Mouse (Mus musculus) liver, adult 2 months (tissue): Measurements from ENCODE around the gene Slc25a19. TPM values are rescaled to one million over a fixed set of nuclear protein-coding genes. Genes with fewer than 3 reads are reported as not detected.

ENCODE experiments used
- DNase-seq: peaks from one replicate; pipeline ENCODE4 v3.0.0-alpha.2; 2011; ENCODE audit warnings: low read depth, low spot score; ENCODE audit errors: extremely low read depth
- H3K27ac ChIP-seq: fragments of 200-500 bp; replicated peaks from 2 replicates; pipeline ENCODE4 v1.5.1; 2012; ENCODE audit warnings: low read depth, mild to moderate bottlenecking, control low read depth, inconsistent platforms, low read length; ENCODE audit not compliant: insufficient read depth
- H3K27me3 ChIP-seq: fragments of 200-500 bp; 2 replicates; pipeline ENCODE4 v1.6.1; 2012; ENCODE audit warnings: mild to moderate bottlenecking, moderate library complexity, low read length, inconsistent platforms; ENCODE audit not compliant: control insufficient read depth, insufficient read depth
- H3K36me3 ChIP-seq: fragments of 200-500 bp; 2 replicates; pipeline ENCODE4 v1.6.1; 2012; ENCODE audit warnings: low read length, inconsistent platforms; ENCODE audit not compliant: control insufficient read depth, insufficient read depth
- H3K4me1 ChIP-seq: fragments of 200-500 bp; 2 replicates; pipeline ENCODE4 v1.6.1; 2011; ENCODE audit warnings: low read length; ENCODE audit not compliant: control insufficient read depth, insufficient read depth
- H3K4me3 ChIP-seq: fragments of 200-500 bp; 2 replicates; pipeline ENCODE4 v1.5.1; 2011; ENCODE audit warnings: low read depth, mild to moderate bottlenecking, control low read depth, low read length, moderate library complexity; ENCODE audit not compliant: insufficient read depth
- H3K79me2 ChIP-seq: fragments of 200-500 bp; 2 replicates; pipeline ENCODE4 v1.6.1; 2012; ENCODE audit warnings: inconsistent platforms, mild to moderate bottlenecking, low read length, moderate library complexity; ENCODE audit not compliant: control insufficient read depth, insufficient read depth
- H3K9ac ChIP-seq: fragments of 200-500 bp; 2 replicates; pipeline ENCODE4 v1.6.1; 2012; ENCODE audit warnings: low read depth, mild to moderate bottlenecking, control low read depth, inconsistent platforms, low read length
- CTCF ChIP-seq: fragments of 200-500 bp; IDR thresholded peaks from 2 replicates; pipeline ENCODE4 v1.5.1; 2011; ENCODE audit warnings: low read depth, low read length, control low read depth
- POLR2A ChIP-seq: fragments of 200-500 bp; IDR thresholded peaks from 2 replicates; pipeline ENCODE4 v1.6.1; 2011; ENCODE audit warnings: low read length, control low read depth; ENCODE audit not compliant: insufficient read depth; ENCODE audit errors: extremely low read depth
- WGBS: fragments of 180-500 bp; shearing (Covaris S2); methylation state at CpG from one replicate; pipeline ENCODE4 v1.1.7; 2018; 5-methylcytosine and 5-hydroxymethylcytosine counted together
- polyA plus RNA-seq: library from polyadenylated mRNA; depleted of rRNA; stranded (reverse); fragments of >200 nt; gene quantifications from 2 replicates; pipeline ENCODE4 v1.2.3, GENCODE M21; 2012
- total RNA-seq: library from RNA; depleted of rRNA; stranded (reverse); fragments of >200 nt; gene quantifications from 2 replicates; pipeline ENCODE4 v1.2.3, GENCODE M21; 2014

Gene Slc25a19
- total and polyA plus RNA-seq, 2 experiments: 8.9 to 21.3 TPM

DNA sequence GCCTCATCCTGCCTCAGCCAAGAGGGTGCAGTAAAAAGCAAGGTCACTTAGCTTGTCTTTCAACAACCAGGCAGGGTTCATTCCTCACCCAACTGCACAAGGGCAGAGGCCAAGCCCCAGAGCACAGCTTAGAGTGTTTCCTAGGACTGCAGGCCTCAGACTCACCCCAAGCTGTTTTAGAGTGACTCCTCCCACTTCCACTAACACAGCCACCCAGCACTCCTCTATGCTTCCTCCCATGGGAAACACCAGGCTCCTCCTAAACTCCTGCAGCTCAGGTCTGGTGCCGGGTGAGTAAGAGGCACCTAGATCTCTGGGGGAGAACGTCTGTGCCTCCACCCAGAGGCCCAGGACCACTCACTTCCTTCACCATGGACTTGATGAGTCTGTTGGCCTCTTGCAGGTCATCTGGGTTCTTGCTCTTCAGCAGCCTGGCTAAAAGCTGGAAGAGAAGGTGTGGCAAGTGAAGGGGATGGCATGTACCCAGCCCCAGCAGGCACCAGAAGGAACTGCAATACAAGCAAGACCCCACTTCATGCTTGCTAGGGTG, 37.5 kb downstream of the Slc25a19 start:
- peaks cover 40% of the 10 kb centered on the region for H3K36me3 ChIP-seq
- H3K4me1 ChIP-seq: no peaks in the 10 kb centered on the region
- no peak for DNase-seq
- H3K9ac ChIP-seq: no peak overlapping the region
- WGBS: 90% methylated on average over 2 of the region's 2 CpGs
- no peak overlapping the region for H3K27ac ChIP-seq
- H3K4me3 ChIP-seq: no peak overlapping the region
- no peaks in the 10 kb centered on the region for H3K27me3 ChIP-seq
- no peaks in the 10 kb centered on the region for H3K79me2 ChIP-seq
- TF ChIP-seq CTCF (no peak), POLR2A (no peak)

DNA sequence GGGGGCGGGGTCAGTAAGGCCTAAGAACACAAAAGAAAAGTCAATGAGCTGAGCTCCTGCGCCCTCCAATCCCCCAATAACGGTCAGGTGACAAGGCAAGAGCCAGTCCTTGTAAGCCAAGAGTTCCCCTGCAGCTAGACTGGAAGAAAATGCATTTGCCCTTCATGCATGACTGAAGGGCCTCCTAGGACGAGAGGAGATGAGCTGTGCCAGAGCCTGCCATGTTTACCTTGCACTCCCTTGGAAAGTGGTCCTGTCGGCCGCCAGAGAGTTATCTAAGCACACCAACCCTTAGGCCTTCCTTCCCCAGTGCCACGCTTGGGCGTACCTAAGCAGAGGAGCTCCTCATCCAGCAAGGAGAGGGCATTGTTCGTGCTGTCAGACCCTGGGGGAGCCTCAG, 40.1 kb downstream of the Slc25a19 start:
- H3K4me1 ChIP-seq: no peaks in the 10 kb centered on the region
- WGBS: 94% methylated on average over 9 of the region's 9 CpGs

DNA sequence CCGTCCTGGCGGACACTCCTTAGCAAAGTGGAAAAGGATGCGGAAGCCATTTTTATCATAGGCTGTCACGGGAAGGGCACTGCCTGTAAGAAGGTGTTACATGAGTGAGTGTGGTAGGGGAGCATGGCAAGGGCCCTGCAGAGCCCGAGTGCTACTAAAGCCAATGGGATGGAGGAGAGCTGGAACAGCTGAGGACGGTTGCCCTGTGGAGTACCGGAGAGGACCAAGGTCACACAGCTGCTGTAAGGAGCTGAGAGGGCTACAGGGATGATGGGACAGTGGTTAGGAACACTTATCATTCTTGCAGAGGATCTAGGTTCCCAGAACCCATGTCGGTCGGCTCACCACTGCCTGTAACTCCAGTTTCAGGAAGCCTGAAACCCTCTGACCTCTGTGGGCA, 41.7 kb downstream of the Slc25a19 start:
- no peak for DNase-seq
- no peak overlapping the region for H3K9ac ChIP-seq
- 92% methylated on average over 9 of the region's 9 CpGs for WGBS
- TF ChIP-seq POLR2A (no peak), CTCF (no peak)
- no peak overlapping the region for H3K27ac ChIP-seq
- H3K36me3 ChIP-seq: peaks cover 41% of the 10 kb centered on the region
- no peak overlapping the region for H3K4me3 ChIP-seq
- H3K27me3 ChIP-seq: no peaks in the 10 kb centered on the region
- no peaks in the 10 kb centered on the region for H3K4me1 ChIP-seq
- H3K79me2 ChIP-seq: no peaks in the 10 kb centered on the region

More for the DNA sequence above, 40.1 kb downstream of the Slc25a19 start:
- peaks cover 46% of the 10 kb centered on the region for H3K36me3 ChIP-seq
- no peak overlapping the region for H3K9ac ChIP-seq
- H3K27me3 ChIP-seq: no peaks in the 10 kb centered on the region
- TF ChIP-seq POLR2A (no peak), CTCF (no peak)
- DNase-seq: no peak
- no peak overlapping the region for H3K27ac ChIP-seq
- H3K79me2 ChIP-seq: no peaks in the 10 kb centered on the region
- H3K4me3 ChIP-seq: no peak overlapping the region

DNA sequence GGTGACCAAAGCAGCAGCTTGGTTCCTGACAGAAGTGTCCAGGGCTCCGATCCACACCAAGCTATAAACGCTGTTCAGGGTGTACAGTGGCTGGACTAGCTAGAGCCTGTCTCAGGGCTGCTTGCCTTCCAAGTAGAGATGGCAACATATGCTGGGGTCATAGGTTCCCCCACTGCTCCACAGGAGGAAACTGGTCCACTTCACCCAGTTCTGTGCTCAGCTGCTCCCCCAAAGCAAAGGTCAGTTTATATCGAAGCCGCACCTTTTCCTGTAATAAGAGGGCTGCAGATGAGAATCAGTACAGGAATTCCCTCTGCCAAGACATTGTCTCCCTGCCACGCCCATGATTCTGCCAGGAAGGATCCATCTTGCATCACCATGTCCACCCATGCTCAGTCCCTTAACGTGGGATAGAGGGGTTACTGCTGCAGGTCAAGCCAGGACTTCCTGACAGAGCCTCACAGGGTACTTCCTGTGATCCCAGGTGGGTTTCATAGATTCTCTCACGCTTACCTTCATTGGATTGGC, 42.5 kb downstream of the Slc25a19 start:
- H3K36me3 ChIP-seq: peaks cover 37% of the 10 kb centered on the region
- H3K79me2 ChIP-seq: no peaks in the 10 kb centered on the region
- TF ChIP-seq CTCF (no peak), POLR2A (no peak)
- H3K9ac ChIP-seq: no peak overlapping the region
- WGBS: 81% methylated on average over 7 of the region's 7 CpGs
- no peaks in the 10 kb centered on the region for H3K27me3 ChIP-seq
- DNase-seq: no peak
- no peak overlapping the region for H3K27ac ChIP-seq
- no peak overlapping the region for H3K4me3 ChIP-seq
- H3K4me1 ChIP-seq: no peaks in the 10 kb centered on the region

DNA sequence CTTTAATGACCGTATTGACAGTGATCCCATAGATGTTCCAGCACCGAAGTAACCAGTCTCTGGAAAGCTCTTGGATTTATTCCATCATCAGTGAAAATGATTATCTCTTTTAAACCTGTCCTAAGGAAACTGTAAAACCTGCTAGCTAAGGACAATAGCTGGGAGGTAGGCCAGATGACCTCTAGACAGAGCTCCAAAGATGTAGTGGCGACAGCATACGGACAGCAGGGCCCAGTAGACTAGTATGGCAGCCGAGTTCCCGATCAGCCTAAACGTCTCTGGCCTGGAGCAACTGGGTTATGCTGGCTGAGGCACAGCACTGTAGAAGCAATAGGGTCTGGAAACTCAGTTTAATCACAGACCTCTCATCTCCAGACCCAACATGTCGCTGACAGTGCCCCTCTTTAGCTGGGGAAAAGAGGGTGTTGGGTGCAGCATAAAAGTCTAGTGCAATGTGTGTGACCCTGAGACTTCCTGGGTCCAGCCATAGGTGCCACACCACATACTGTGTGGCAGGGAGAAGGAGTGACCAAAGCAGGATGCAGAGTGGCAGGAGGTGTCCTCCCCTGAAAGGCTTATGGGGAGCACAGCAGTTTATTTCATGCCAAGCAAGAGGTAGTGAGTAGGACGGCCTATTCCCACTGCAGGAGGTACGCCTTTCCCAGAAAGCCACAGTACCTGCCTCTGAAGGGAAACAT, 43.6 kb downstream of the Slc25a19 start:
- no peak for DNase-seq
- WGBS: 85% methylated on average over 10 of the region's 10 CpGs
- Histone ChIP-seq H3K4me3 (no peak overlapping the region), H3K27me3 (no peaks in the 10 kb centered on the region), H3K4me1 (no peaks in the 10 kb centered on the region), H3K36me3 (peaks cover 26% of the 10 kb centered on the region), H3K27ac (no peak overlapping the region), H3K9ac (no peak overlapping the region), H3K79me2 (no peaks in the 10 kb centered on the region)
- TF ChIP-seq POLR2A (no peak), CTCF (no peak)
